Mouse (Mus musculus) adrenal gland (tissue): ENCODE data around the gene Gm15557.

Experiments
- intact Hi-C: fragments of 180-260 bp; cut with DNase I; formaldehyde crosslinking; loops from one replicate; pipeline ENCODE4 v1.15.1; 2025

Gene Gm15557

DNA sequence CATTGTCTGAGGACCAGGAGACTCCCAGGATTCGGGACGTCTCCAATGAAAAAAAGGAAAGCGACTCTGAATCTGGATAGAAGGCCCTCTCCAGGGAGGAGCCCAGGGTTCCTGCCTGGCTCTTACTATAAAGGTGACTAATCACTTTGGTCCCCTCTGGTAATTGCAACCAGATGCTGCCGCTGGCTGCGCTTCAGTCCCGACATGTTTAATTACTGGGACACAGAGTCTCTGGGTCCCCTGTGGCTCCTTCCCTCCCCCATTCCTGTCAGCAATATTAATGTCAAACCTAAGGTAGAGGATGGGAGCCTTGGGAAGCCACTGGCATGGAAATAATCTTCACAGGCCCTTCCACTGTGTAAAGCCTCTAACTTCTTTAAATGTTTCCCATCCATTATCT, 8.8 kb downstream of the Gm15557 start:
- intact Hi-C loops = no loop called here

DNA sequence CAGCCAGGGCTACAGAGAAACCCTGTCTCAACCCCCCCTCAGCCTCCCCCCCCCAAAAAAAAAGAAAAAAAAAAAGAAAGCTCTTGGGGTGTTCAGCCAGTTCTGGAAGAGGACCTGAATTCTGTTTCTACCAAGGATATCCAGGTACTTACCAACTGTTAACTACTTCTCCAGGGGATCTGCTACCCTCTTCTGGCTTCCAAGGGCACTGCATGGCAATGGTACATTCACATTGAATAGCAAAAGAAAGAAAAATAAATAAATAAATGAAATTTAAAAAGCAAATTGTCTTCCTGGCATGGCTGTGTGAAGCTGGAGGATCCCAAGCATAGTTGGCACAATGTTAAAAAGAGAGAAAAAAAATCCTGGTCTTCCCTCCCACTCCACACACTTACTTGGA, 11.5 kb downstream of the Gm15557 start:
- intact Hi-C loops = no loop called here

DNA sequence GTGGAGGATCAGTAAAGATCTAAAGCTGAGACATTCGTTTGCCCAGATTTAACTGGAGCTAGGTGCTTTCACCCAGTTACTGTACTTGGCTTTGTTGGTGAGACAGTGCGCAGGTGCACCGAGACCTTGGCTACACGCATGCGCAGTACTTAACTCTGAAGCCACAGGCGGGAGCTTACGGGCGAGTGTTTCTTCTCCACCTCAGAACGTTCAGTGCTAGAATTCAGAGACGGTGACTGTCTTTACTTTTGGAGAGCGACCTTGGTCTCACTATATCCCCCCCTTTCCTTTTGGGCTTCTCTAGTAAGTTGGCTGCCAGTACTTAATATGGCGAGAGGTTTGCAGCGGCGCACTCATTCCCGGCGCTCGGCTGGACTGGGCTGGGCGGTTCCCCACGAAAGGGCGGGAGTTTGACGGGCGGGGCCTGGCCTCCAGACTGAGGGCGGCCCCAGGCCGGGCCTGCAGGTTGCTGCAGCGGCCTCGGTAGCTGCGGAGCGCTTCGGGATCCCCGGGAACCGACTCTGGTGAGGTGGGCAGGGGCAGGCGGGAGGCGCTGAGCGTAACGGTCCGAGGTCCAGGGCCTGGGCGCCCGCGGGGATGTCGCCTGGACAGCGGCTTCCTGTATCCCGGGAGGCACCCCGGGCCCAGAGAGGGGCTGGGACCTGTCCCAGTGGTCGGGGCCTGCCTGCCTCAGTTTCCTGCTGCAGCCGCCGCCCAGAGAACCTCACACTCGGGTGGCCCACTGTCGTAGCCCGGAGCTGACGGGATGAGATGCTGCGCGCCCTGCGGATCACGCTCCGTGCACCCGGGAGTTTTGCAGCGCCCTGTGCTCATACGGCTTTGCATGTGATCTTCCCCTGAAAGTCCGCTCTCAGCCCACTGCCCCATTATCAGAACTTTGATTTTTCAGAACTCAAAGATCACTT, 15.9 kb downstream of the Gm15557 start, which contains the start of gene Cep250:
Cep250 (plus strand) TSS at position 325 of the 926 bp plus-strand sequence.
- intact Hi-C loops = no loop called here

DNA sequence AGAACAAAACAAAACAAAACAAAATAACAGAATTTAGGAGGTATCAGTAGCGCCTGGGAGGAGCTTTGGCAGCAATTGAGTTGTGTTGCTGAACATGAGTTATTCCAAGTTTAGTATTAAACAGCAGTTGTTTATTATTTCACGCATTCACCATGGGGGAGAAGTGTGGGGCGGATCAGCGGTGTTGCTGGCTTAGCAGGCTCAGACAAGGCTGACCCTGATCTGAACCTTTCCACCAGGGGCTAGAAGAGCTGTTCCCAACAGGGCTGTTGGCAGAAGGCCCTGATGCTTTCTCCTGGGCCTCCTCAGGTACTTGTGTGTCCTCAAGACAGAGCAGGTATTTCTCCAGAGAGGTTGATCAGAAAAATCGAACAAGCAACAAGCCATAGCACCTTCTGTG, 19.5 kb downstream of the Gm15557 start:
- intact Hi-C loops = loop anchor here (10.0 kb wide), 1 partner anchor 315 kb away; no protein-coding TSS in a partner anchor

DNA sequence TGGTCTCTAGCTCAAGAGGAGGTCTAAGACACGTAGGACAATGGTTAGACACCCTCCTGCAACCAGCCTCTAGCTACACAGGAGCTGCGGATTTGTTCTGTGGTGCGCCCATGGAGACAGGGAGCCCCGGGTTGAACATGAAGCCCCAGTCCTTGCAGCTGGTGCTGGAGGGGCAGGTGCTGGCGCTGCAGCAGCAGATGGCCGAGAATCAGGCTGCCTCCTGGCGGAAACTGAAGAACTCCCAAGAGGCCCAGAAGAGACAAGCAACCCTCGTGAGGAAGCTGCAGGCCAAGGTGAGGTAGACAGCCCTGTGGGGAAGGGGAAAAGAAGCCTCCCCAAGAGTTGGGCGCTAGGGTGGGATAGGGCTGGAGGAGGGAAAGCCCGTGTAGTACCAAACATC, 21.3 kb downstream of the Gm15557 start:
- intact Hi-C loops = loop anchor here (10.0 kb wide), 1 partner anchor 313 kb away; no protein-coding TSS in a partner anchor

DNA sequence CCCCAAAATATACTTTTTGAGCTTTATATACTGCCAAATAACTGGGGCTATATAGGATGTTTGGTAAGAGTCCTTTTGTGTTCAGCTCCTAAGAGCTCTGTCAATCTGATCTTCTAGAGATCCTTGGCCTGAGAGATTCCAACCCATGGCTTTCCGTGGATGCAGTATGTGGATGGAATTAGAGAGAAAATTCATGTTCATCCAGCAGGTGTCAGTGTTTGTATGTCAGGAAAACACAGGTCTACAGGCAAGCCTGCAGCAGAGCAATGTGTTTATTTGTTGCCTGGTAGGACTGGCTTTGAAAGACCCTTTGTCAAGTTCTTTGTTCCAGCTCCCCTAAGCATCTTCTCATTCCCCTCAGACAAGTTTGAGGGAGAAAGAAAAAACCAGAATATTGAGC, 22.5 kb downstream of the Gm15557 start:
- intact Hi-C loops = loop anchor here (10.0 kb wide), 1 partner anchor 312 kb away; no protein-coding TSS in a partner anchor

DNA sequence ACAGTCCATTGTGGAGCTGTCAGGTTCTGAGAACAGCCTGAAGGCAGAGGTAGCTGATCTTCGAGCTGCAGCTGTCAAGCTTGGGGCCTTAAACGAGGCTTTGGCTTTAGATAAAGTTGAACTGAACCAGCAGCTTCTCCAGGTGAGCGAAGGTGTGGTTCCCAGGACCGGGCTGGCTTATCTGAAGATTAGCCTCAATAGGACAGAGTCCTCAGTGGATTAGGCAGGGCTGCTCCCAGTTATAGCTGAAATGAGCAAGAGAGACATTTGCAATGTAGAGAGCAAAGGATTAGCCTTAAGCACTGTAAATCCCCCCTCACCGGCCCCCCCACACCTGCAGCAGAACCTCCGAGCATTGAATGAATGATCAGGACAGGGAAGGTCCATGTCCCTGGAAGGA, 32.8 kb downstream of the Gm15557 start:
- intact Hi-C loops = no loop called here

DNA sequence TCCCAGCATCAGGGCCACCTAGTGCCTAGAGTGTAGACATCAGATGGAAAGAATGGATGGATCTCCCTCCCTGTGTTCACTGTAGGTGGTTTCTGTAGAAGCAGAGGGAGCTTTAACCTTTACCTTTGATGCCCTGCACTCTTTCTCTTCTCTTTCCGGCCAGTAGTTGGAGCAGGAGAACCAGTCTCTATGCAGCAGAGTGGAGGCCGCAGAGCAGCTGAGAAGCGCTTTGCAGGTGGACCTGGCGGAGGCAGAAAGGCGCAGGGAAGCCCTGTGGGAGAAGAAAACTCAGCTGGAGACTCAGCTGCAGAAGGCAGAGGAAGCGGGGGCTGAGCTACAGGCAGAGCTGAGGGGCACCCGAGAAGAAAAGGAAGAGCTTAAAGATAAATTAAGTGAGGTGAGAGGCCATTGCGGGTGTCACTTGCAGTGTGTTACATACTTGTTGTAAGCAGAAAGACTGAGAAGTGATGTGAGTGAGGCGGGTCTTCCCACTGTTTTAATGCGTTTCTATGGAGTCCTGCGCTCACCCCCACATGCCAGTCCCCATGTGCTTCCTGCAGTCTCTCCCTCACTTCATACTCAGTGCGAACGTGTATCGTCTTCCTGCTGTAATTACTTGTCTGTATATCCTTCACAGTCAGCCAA, 33.7 kb downstream of the Gm15557 start:
- intact Hi-C loops = no loop called here

DNA sequence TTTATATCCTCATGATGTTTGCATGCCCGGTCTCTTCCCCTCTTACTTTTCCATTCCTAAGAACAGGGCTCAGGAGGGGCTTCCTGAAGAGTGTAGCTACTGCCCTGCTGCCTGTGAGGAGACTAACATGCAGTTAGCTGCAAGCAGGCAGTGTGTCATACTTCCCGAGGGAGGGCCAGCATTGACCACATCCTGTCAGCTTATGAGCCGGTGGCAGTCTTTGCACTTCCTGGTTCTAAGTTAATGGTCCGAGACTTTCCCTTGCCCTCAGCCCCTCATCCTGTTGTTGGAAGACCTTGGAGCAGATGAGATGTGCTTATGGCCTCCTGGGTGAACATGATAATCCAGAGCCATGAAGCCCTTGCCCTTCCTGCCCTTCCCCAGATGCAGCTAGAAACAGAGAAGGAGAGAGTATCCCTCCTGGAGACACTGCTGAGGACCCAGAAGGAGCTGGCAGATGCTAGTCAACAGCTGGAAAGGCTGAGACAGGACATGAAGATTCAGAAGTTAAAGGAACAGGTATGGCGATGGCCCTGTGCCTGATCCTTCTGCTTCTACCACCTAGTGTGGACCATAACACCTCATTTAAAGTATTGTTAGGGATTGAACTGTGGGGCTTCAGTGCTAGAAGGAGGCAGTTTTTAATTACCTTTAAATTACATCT, 38.9 kb downstream of the Gm15557 start:
- intact Hi-C loops = no loop called here

DNA sequence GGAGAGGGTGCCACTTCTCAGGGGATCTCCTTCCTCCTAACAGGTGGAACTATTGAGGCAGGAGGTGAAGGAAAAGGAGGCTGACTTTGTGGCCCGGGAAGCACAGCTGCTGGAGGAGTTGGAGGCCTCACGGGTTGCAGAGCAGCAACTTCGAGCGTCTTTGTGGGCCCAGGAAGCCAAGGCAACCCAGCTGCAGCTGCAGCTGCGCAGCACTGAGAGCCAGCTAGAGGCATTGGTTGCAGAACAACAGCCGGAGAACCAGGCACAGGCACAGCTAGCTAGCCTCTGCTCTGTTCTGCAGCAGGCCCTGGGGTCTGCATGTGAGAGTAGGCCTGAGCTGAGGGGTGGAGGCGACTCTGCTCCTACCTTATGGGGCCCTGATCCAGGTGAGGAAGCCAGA, 45.2 kb downstream of the Gm15557 start:
- intact Hi-C loops = no loop called here

DNA sequence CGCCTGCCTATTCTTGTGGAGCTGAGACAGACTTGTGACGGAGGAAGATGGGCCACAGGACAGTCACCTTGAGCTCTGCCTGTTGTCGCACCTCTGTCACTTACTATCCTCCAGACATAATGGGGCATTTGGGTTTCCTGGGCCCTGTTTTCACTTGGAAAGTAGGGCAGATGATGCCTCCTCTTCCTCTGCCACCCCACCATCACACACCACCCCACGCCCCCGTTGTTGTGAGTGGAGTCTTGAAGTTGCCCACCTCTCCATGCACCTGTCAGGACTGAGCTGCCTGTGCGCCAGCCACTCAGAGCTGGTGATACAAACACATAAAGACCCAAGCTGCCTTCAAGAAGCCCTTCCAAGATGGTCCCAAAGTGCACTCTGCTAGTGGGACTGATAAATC, 46.6 kb downstream of the Gm15557 start:
- intact Hi-C loops = no loop called here

DNA sequence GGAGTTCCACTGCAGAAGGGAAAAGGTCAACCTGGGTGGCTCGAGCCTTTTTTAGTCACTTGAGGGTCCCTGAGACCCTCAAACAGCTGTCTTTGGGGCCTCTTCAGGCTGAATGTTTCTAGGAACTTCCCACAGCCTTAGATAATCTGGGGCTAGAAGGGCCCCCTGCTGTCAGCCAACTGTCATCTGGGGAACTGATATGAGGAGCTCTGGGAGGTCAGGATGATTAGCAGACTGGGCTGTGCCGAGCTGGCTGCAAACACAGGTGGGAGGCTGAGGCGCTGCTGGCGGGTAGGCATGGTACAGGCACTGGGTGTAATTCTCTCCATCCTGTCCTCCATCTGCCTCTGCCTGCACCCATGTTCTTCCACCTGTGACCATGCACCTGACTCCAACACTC, 48.6 kb downstream of the Gm15557 start:
- intact Hi-C loops = no loop called here

DNA sequence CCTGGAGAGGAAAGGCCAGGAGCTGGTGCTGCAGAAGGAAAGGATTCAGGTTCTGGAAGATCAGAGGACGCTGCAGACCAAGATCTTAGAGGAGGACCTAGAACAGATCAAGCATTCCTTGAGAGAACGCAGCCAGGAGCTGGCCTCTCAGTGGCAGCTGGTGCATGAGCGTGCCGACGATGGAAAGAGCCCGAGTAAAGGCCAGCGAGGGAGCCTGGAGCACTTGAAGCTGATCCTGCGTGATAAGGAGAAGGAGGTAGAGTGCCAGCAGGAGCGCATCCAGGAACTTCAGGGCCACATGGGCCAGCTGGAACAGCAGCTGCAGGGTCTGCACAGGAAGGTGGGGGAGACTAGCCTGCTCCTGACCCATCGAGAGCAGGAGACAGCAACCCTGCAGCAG, 50.6 kb downstream of the Gm15557 start:
- intact Hi-C loops = no loop called here

DNA sequence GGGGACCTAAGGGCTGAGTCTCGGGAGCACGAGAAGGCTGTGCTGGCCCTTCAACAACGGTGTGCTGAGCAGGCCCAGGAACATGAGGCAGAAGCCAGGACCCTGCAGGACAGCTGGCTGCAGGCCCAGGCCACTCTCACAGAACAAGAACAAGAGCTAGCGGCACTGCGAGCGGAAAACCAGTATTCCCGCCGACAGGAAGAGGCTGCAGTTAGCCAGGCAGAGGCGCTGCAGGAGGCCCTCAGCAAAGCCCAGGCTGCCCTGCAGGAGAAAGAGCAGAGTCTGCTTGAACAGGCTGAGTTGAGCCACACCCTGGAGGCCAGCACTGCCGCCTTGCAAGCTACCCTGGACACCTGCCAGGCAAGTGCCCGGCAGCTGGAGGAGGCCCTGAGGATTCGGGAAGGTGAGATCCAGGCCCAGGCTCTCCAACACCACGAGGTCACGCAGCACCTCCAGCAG, 51.4 kb downstream of the Gm15557 start:
- intact Hi-C loops = no loop called here
